Mouse (Mus musculus) brain, adult 2 months (tissue): ENCODE results near the gene Lypd9.
"Not testable (repeated sequence)": the region's sequence is repeated elsewhere in the genome, so short reads cannot be mapped to it uniquely, and the experiment has no call there.

Source experiments
- DNase-seq: peaks from one replicate; pipeline ENCODE4 v3.0.0; 2011; ENCODE audit warnings: low read depth, low spot score

The Lypd9 gene

DNA sequence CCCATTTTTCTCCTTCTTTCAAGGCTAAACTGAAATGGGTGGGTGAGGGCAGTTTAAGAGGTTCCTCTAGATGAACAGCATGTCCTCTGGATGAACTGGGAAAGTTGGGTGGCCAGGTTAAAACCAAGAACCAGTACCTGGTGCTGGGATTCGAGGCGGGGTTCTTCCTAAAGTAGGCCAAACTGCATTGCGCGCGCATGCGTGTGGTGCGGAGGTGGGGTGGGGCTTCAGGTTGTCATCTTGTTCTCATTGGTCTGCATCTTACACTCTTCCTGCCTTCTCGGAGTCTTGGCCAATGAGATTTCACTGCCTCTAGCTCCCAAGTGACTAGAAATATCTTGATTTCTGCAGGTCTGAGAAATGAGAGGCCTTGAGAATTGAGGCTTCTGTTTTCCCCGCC, at the start of gene Lypd9:
Gene Lypd9 (minus strand): TSS at position 165 of the 400 bp plus-strand sequence.
- no peak for DNase-seq

DNA sequence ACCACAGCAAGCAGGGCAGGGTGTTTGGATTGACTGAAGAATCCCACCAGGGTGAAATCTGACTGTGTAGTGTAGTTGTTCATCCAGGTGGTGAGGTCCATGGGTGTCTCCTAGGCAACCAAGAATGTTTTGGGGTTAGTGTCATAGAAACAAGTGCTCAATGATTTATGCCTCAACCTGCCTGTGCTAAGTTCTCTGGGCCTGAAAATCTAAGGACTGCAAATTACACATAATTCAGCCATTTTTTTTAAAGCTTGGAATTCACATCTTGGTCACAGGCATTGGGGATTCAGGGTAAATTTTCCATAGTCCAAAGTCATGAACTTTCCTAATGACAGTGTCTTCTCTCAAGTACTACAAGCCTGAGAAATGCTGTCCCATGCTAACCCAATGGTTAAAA, 49.7 kb upstream of the Lypd9 start, which contains the start of gene Olfr331:
Gene Olfr331 (minus strand): TSS at position 101 of the 400 bp plus-strand sequence.
- DNase-seq = not testable (repeated sequence)

DNA sequence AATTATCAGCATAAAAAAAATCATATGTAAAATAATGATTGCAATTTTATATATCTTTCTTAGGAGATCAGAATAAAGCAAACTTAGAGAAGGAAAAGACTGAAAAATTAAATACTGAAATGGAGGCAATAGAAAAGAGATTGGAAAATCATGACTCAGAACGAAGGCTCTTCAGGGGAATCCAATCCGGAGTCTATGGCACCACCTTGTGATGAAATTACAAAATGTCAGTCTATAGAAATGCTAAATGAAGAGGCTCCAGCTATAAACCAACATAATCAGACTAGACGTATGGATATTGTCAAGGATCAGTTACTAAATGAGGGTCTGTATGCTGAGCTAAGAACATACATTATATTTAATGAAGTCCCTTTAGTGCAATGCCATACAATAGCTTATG, 46.6 kb upstream of the Lypd9 start:
- DNase-seq = peak; percentile 48

DNA sequence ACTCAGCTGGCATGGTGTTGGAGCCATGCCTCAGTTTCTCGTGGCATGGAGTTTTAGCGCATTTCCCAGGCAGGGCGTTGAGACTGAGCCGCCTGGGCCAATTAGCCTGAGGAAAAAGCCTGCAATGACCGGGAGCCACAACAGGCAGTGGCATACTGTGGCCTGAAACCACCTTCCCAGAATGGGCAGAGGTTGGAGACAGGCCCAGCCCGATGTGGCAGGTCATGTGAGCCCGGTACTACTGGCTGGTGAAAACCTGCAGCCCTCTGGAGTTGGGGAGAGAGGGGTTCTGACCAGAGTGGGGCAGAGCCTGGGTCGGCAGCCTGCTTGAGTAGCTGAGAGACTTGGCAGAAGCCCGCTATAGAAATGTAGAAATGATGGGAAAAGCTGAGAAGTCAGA, 46.0 kb upstream of the Lypd9 start:
- no peak for DNase-seq

DNA sequence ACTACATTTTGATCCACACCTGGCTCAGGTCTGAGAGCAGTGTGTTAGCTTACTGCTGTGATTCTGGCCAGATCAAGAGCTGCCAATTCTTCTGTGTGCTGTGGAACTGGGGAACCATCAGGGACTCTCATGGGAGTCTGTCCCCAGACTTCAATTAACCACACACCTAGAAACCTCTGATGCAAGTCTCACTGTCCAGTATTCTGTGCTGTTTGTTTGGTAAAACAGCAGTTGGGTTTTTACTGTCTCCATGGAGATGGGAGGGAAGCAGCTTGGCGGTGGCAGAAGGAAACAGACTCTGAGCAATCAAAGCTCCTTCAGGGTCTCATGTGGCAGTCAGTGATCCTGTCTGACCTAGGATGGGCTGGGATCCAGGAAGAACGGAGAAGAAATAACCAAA, 39.7 kb upstream of the Lypd9 start, which contains the start of gene Olfr332:
Gene Olfr332 (minus strand): TSS at position 101 of the 400 bp plus-strand sequence.
- peak; percentile 1 for DNase-seq

DNA sequence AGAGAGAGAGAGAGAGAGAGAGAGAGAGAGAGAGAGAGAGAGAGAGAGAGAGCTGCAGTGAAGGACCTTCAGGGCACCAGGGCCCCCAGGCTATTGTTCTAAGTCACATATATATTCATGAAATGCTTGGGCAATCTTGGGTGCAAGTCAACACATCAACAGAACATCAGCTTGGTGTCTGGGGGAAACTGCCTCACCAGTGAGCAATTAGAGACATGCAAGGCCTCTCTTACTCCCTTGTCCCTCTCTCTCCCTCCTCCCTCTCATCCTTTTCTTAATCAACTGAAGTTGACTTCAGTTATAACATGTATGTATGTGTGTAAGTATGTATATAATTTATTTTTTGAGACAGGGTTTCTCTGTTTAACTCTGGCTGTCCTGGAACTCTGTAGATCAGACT, 9.4 kb upstream of the Lypd9 start, which contains the start of gene Olfr30:
Gene Olfr30 (minus strand): TSS at position 101 of the 400 bp plus-strand sequence.
- no peak for DNase-seq

DNA sequence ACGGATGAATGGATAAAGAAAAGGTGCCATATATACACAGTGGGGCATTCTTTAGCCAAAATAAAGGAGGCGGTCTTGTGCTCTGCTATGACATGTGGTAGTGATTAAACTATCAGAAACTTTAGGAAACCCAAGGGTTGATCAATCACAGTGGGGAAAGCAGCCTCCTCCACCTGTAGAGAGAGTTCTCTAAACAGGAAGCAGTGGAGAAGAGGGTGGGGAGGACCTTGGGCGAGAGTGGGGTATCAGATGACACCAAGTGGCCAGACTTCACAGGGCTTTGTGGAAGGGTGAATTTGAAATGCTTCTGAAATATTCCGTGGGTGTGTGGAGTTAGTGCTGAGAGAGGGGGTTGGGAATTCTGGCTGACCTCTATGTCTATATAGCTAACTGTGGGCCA, 869 bp upstream of the Lypd9 start:
- no peak for DNase-seq

DNA sequence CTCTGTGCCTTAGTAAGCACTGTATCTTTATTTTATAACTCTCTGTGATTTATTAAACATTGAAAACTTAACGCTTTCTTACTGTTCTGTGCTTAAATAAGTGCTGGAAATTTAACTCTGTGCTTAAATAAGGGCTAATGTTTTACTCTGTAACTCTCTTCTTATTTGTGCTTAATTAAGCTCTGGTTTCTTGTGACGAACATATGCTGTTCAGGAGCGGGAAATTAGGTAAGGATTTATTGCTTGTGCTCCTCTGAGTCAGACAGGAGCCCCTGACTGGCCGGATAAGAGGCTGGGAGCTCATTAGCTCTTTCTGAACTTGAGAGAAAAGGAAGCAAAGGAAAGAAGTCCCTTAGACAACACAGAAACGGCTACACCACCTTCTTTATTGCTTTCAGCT, 14.9 kb downstream of the Lypd9 start:
- no peak for DNase-seq

DNA sequence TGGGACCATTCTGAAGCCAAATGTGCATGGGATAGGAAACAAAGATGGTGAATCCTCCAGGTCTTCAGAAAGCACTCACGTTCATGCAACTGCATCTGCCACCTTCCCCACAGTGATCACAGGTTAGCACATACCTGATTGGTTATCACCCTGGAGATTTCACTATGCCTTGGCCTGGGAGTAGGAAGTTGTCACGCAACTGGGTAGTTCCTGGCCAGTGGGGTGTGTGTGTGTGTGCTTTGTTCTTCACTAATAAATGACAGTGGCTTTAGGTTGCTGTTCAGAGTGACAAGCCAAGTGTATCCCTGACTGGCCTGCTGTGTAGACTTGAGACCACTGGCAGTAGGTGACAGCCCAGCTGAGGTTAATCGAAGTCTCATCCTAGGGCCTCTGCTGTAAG, 20.5 kb downstream of the Lypd9 start, which contains the start of gene Gm12253:
Gene Gm12253 (plus strand): TSS at position 301 of the 400 bp plus-strand sequence.
- DNase-seq = no peak

DNA sequence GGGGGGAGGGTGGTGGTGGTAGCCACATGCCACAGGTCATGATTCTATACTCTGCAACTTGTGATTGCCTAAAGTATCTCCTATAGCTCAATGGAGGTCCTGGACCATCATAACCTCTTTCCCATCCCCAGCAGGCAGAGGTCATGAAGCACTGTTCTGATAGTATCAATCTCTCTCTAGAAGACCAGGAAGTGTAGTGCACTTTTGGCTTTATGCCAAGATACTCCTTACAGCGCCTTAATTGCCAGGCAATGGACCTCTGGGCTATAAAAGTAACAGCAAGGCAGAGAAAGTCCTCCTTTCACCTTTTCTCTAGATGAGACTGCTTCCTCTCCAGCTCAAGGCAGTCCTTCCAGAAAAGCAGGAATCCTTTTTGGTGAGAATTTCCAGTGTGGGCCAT, 31.9 kb downstream of the Lypd9 start, which contains the start of gene 1810065E05Rik:
Gene 1810065E05Rik (plus strand): TSS at position 297 of the 400 bp plus-strand sequence.
- DNase-seq = no peak

DNA sequence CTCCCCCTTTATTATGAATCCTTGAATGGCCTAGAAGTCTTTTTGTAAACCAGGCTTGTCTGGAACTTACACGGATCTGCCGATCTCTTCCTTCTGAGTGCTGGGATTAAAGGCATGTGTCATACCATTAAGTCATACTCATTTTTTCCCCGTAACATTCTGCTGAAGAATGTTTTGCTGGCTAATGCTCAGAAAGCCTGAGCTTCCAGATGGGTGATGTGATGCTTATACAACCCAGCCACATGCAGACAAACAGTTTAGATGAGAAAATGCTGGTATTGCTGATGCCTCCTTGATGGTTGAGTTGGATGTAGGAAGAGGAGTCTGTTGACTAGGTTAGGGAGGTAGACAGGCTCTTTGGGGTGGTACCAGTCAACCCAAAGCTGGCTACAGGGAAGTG, 34.4 kb downstream of the Lypd9 start:
- DNase-seq = peak; percentile 48

DNA sequence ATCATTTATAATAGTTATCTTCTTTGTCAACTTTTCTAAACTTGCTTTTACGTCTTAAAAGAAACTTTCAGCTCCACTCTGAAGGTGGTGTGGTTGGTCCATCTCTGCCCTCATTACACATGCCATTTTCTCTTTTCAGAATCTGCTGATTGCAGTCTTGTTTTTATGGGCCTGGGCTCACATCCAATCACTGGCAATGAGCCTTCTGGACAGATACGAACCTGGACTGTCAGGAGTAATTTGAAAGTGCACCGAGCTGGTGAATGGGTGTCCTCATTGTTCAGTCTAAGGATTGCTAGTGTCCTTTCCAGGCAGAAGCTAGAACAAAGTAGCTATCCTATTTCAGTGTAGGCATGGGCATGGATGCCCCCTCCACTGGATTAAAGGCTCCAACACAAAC, 44.7 kb downstream of the Lypd9 start:
- DNase-seq = no peak

DNA sequence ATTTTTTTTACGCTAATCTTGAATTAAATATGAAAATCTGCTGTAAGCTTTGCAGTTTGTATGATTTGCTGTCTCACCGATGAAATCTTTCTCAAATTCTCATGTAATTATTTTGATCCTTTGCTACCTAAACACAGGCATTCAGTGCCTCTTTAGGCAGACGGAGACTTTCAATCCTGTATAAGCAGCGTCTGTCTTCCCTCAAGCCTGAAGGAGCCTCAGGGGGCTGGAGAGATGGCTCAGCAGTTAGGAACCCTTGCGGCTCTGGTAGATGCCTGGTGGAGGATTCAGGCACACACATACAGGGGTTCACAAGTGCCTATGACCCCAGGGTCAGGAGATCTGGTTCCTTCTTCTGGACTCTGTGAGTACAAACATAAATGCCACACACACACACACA, 52.1 kb downstream of the Lypd9 start:
- no peak for DNase-seq

DNA sequence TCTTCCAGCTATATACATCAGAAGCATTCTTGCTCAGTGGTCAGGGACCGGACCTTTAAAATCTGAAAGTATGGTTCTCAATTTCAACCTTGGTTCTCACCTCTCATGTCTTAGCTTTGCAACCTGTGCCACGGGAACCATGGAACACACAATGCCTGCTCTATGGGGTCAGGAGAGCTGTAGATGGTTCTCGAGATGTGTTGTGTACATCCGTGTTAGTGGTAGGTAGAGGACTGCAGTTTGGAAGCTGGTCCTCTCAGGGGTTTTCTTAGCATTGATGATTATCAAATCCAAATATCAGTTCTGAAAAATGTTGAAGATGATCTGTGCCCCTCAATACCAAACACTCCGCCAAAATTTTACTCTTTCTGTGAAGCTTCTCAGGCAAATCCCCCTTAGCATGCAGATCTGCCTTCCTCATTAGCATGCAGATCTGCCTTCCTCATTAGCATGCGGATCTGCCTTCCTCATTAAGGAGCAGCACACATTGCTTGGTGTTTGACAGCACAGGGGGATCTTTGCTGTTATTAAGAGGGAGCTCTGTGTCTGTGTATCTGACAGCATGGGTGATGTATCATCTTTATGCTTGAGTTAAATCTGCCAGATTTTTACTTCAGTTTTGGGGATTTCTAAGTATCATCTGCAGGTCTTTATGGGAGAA, 52.6 kb downstream of the Lypd9 start:
- peak; percentile 12 for DNase-seq
